Mouse (Mus musculus): ENCODE measurements around the gene Unc13a. TPM values are rescaled to one million over a fixed set of nuclear protein-coding genes. Genes with fewer than 3 reads are reported as not detected.
"Not testable (repeated sequence)": the region's sequence is repeated elsewhere in the genome, so short reads cannot be mapped to it uniquely, and the experiment has no call there.

Gene Unc13a
- total RNA-seq (2021) = 100 to 1,000 TPM; 268 to 288 TPM

DNA sequence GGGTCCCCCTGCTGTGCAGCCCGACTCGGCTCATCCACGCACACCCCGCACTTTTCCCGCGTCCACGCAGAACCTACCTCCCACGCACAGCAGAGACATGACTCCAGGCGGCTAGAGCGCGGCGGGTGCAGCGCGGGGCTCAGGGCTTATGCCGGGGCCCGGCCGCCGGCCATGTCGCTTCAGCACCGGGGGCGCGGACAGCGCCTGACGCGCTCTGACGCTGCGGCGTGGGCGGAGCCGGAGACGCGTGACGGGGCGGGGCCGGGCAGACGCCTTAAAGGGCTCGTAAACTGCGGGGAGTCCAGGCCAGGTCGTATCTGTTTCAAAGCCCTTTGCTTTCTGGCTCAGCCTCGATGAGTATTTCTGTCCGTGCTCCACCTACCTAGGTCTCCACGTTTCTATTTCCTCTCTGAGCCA lies at the start of gene Unc13a:
Gene Unc13a (minus strand): TSS at position 209 of the 417 bp plus-strand sequence.
- DNase-seq = peak; percentile 89 to 91

DNA sequence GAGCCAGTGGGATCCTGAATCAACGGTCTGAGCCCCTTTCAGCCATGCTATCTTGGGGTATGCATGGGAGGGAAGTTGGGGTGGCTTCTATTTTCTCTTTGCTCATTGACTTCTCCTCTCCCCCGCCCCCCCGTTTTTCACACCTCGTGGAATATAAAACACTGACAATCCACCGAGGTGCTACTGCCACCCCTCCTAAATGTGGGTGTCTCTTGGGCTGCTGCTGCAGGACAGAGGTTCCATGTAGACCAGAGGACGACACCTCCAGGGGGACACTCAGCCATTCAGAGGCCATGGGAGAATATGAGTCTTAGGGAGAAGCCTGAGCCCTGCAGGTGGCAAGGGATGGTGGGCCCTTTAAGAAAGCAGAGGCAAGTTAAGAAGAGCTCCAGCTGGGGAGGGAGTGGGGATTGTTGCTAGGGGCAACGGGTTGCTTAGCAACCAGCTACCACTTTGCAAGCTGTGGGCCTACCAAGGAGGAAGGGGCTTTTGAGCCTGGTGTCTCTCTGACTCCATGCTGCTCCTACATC lies 48.4 kb upstream of the Unc13a start:
- peak; percentile 70 to 76 for DNase-seq

- DNase-seq = peak in 1 of 2 experiments; percentile 67
These were observed 47.7 kb upstream of the Unc13a start for GRCm38 (mm10) chr8:71719218-71719617.

GRCm38 (mm10) chr8:71718252-71718651 lies 46.7 kb upstream of the Unc13a start:
- no peak for DNase-seq

GRCm38 (mm10) chr8:71717096-71717495 lies 45.5 kb upstream of the Unc13a start:
- no peak for DNase-seq

- no peak for DNase-seq
These were observed 45.0 kb upstream of the Unc13a start for GRCm38 (mm10) chr8:71716561-71717053.

DNA sequence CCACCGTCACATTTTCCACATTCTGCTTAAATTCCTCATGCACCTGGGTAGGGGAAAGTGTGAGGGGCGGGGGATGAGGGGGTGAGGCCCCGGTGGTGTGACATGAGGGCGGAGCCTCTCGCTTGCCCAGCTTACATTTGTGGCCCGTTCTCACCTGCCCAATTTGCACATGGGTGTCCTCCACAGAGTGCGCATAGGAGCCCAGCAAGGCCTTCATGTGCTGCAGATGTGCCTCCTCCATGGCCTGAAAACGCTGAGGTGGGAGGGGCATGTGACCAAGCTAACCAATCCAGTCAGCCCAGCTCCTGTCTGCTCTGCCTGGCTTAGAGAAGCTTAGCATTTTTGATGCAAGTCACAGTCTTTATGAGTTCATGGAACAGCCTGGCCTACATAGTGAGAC lies 44.0 kb upstream of the Unc13a start:
- no peak for DNase-seq

GRCm38 (mm10) chr8:71711574-71711973 lies 40.0 kb upstream of the Unc13a start:
- no peak for DNase-seq

- DNase-seq = peak; percentile 79 to 80
These were observed 38.4 kb upstream of the Unc13a start for GRCm38 (mm10) chr8:71709800-71710446.

- DNase-seq = no peak
These were observed 37.7 kb upstream of the Unc13a start for GRCm38 (mm10) chr8:71709134-71709799.

DNA sequence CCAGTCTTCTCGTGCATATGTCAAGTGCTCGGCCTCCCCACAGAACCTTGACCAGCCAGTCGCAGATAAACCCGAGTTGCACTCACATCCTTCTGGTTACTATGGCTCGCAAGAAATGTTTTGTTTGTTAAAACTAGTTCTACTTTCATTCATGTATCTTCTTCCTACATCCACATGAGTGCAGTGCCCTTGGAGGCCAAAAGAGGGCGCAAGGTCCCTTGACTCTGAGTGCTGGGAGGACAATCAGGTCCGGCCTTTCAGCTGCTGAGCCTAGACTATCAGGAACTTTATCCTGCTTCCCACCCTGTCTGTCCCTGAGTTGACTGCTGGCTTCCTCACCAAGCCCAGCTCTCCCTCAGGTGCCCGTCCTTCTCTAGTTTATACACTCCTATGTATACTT lies 36.3 kb upstream of the Unc13a start:
- no peak for DNase-seq

DNA sequence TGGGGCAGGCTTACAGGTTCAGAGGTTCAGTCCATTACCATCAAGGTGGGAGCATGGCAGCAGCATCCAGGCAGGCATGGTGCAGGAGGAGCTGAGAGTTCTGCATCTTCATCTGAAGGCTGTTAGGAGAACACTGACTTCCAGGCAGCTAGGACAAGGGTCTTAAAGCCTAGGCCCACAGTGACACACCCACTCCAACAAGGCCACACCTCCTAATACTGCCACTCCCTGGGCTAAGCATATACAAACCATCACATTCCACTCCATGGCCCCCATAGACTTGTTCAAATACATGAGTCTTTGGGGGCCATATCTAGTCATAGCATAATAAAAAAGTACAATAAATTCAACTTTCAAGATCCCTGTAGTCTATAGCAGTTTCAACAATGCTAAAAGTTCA lies 31.8 kb upstream of the Unc13a start:
- not testable (repeated sequence) for DNase-seq

- DNase-seq = no peak
These were observed 31.4 kb upstream of the Unc13a start for GRCm38 (mm10) chr8:71702923-71703322.

- DNase-seq = no peak
These were observed 30.5 kb upstream of the Unc13a start for GRCm38 (mm10) chr8:71702087-71702432.

DNA sequence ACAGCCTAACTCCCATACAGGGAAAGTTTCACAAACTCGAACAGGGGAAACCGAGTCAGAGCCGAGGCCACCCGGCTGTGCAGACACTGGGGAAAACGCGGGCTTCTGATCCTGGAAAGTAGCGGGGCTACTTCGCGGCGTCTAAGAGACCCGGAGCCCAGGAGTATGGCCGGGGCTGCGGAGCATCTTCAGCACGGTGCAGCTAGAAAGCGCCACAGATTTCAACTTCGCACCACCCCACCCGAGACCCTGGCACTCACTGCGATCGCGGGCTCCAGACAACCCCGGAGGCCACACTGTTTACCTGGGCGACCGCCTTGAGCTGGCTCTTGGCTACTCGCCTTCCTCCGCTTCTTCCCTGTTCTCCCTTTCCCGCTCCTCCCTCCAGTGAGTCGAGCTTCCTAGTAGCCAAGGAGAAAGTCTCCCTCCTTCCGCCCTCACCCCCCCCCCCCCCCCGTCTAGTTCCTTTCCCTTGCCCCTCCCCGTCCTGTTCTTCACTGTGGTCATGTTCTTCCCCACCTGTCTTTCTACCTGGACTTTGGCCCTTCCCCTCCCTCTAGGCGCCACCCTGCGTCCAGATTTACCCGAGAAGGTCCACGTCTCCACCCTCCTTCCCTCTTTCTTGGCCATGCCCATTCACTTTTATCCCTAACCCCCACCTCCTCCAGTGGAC lies 30.0 kb upstream of the Unc13a start, which contains the start of gene B3gnt3:
Gene B3gnt3 (minus strand): TSS at position 376 of the 673 bp plus-strand sequence.
- no peak for DNase-seq

DNA sequence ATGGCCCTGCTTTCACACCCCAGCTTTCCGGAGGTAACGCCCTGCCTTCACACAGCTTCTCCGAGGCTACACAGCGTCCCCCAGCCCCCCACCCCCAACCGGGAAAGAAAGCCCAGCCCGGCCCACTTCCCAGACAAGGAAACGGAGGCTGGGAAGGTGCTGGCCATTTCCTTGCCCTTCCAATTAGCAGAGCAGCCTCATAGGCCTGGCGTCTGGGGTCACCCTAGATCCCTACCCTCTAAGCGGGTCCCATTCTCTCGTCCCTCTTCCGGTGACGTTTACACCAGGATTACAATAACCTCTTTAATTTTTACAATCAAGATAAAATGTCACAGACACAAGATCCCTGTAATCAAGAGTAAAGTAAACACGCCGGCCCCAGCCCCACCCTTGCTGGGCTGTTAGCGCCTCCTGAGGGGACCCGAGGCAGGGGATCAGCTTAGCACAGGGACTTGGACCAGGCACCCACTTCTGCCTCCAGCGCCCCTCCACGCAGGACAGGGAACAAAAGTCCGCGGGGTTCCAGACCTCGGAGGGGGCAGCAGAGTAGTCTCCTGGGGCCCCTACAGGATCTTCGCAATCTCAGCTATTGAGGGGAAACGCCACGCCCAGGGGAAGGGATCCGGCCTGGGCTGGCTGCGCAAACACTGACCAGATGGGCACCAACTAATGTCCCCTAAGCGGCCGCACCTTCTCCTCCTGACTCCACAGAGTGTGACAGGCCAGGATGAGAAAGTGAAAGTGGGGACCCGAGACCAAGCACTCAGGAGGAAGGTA lies 29.1 kb upstream of the Unc13a start:
- DNase-seq = no peak

GRCm38 (mm10) chr8:71695456-71695855 lies 23.9 kb upstream of the Unc13a start:
- not testable (repeated sequence) for DNase-seq

GRCm38 (mm10) chr8:71693166-71694041 lies 21.8 kb upstream of the Unc13a start:
- DNase-seq = no peak

DNA sequence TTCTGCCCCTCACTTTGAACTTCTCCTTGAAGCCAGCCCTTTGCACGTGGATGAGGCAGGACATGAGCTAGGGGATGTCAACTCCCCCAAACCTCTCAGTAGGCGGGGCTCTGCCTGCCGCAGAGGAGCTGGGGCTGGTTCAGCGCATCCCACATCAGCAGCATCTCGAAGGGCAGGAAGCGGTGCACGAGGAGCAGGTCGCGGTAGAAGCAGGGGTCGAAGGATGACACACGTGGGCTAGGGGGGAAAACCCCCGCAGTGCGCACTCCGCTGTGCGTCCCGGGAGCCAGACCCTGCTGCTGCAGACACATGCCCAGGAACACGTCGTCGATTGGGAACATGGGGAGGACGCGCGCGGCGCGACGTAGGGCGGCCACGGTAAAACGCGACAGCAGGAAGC lies 21.0 kb upstream of the Unc13a start:
- no peak for DNase-seq

DNA sequence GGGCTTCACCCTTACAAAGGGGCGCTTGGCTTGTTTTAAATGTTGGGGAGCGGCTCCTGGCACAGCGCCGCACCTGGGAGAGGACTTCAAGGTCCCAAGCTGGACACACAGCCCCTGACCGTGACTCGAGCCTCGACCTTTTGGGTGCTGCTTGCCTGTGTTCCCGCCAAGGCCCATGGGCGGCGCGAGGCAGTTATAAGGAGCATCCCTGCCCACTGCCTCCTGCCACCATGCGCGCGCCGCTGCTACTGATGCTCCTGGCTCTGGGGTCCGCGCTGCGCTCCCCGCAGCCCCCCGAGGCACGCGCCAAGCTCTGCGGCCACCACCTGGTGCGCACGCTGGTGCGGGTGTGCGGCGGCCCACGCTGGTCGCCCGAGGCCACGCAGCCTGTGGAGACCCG lies 17.5 kb upstream of the Unc13a start, which contains the start of gene Insl3:
Gene Insl3 (plus strand): TSS at position 187 of the 400 bp plus-strand sequence.
- no peak for DNase-seq

DNA sequence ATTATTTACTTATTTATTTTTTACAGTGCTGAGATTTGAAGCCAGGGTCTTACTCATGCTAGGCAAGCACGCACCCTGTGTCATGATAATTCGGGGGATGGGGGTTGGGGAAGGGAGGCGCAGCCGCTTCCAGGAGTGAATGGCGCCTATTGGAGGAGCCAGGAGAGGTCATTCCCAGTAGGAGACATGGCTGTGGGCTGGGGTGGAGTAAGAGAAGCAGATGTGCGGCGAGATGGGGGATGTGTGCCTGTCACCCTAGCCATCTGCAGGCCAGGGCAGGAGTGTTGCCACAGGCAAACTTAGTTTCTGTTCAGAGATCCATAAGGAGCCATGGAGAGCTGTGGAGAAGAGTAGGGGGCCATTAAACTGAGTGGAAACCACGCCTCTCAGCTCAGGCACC lies 16.1 kb upstream of the Unc13a start:
- DNase-seq = no peak
